Comparison of ENCODE assay signal across 10 mouse cellular contexts in the genomic region with DNA sequence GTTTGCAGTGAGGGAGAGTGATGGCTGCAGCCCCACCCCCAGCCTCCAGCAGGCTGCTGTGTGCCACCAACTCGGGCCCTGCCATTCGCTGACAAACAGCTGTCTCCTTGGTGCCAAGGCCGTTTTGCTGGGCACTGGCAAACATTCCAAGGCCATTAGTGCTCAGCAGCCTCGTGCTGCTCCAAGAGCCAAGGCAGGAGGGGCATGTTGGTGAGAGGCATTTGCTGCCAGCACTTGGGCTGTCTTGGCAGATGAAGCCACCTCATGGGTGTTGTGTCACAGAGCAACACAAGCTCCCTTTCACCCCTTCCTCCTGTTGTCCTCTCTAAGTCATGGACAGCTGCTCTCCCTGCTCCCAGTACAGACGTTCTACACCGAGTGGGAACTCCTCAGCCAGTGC. TPM values are rescaled to one million over a fixed set of nuclear protein-coding genes. Genes with fewer than 3 reads are reported as not detected.
A peak's percentile ranks its signal among the peaks of the same experiment; 100 is the strongest.
DNase-seq lines count a peak whose midpoint lies in the region; ATAC-seq and TF ChIP-seq lines count a peak whose summit lies in the region.
"Had no signal": no experiment of that assay in that cellular context is flagged by ENCODE, and none has a peak within 500 bp of the region (broad histone marks: within the 10 kb centered on the region; RNA-seq: fewer than 3 reads in every experiment).

No protein-coding gene starts in this region.

- no peak overlapping the region for H3K9ac ChIP-seq in heart, embryonic 12.5 days

- ATAC-seq in heart, embryonic 12.5 days (ENCODE audit: insufficient number of reproducible peaks, low FRiP score) = no peak
- no peak for ATAC-seq in megakaryocyte-erythroid progenitor cell, adult 5-6 weeks (replicated peaks; ENCODE audit: low FRiP score, low TSS enrichment, poor library complexity, severe bottlenecking)

- no peak for TF ChIP-seq CTCF in thymus, adult 2 months (IDR thresholded peaks at IDR 0.05; ENCODE audit: borderline replicate concordance, control insufficient read depth, extremely low read depth, insufficient read depth, low read length, poor library complexity)

- no peak for TF ChIP-seq POLR2A in thymus, adult 2 months (IDR thresholded peaks at IDR 0.05; ENCODE audit: control insufficient read depth, extremely low read depth, insufficient read depth, low read length, poor library complexity)

- intact Hi-C loops in heart, postnatal 14 days (cut with DNase I) = loop anchor here (5.0 kb wide), 1 partner anchor 51 kb away; no protein-coding TSS in a partner anchor

- H3K27me3 ChIP-seq in heart, embryonic 12.5 days (replicated peaks) = 0 out of 2 replicates have a peak, but pooled peaks cover 13% of the 10 kb centered on the region
- no peaks in the 10 kb centered on the region for H3K27me3 ChIP-seq in thymus, adult 2 months (ENCODE audit: control insufficient read depth, insufficient read depth, low read length)

- H3K9me3 ChIP-seq in heart, embryonic 12.5 days (replicated peaks) = no peaks in the 10 kb centered on the region

- peaks cover 27% of the 10 kb centered on the region for H3K36me3 ChIP-seq in heart, embryonic 12.5 days
- H3K36me3 ChIP-seq in thymus, adult 2 months (ENCODE audit: control insufficient read depth, insufficient read depth, low read length) = peaks cover 10% of the 10 kb centered on the region

- 74% methylated on average over 6 of the region's 6 CpGs for WGBS in heart, embryonic 12.5 days
- 96% methylated on average over 6 of the region's 6 CpGs for WGBS in thymus, adult 2 months

- no peak overlapping the region for H3K4me3 ChIP-seq in heart, embryonic 12.5 days
- no peak overlapping the region for H3K4me3 ChIP-seq in thymus, adult 2 months (ENCODE audit: control insufficient read depth, insufficient read depth, low read length)

- DNase-seq in heart, adult 8-10 months (ENCODE audit: low spot score) = peak; percentile 68
- peak; percentile 55 for DNase-seq in MN1 (ENCODE audit: low spot score)
- DNase-seq in cerebellum, adult 11-12 months = peak; percentile 41
- peak; percentile 59 to 61 for DNase-seq in heart, postnatal 14 days
- DNase-seq in ovary, postnatal 36 days (ENCODE audit: low spot score) = peak; percentile 82
- DNase-seq in thymus, adult 2 months = no peak

- H3K4me2 ChIP-seq in heart, embryonic 12.5 days = no peak overlapping the region

- no peak overlapping the region for H3K27ac ChIP-seq in heart, embryonic 12.5 days (ENCODE audit: poor library complexity, severe bottlenecking)
- H3K27ac ChIP-seq in thymus, adult 2 months (ENCODE audit: control insufficient read depth, insufficient read depth, low read length) = no peak overlapping the region

- H3K4me1 ChIP-seq in heart, embryonic 12.5 days (replicated peaks) = no peaks in the 10 kb centered on the region
- no peaks in the 10 kb centered on the region for H3K4me1 ChIP-seq in thymus, adult 2 months (replicated peaks; ENCODE audit: control insufficient read depth, insufficient read depth, low read length)

RNA-seq across cellular contexts. Expression of gene Vstm2l, which starts 41.2 kb away (rescaled TPM):
- under 1 TPM; 0.19 to 0.31 (median 0.22) TPM for total RNA-seq in heart, adult 8-10 months (2022)
- not detected in 2 replicates for polyA plus RNA-seq in heart, embryonic 12.5 days (2016; fragmentation: Nextera tagmentation; extraction: Ambion mirVana)
- total RNA-seq in heart, postnatal 14 days (2021) = not detected
- polyA plus RNA-seq in thymus, adult 2 months (2012; rRNA removed) = 0.11 and 0.36 TPM in 2 replicates
- not detected in 2 replicates for total RNA-seq in megakaryocyte-erythroid progenitor cell, adult 5-6 weeks (2014; fragmentation: Nextera tagmentation)
- total RNA-seq in megakaryocyte-erythroid progenitor cell, adult 5-6 weeks (2017) = not detected in 2 replicates
- total RNA-seq: common myeloid progenitor, adult 5-6 weeks; hematopoietic stem cell, adult 5-6 weeks had no signal
